Mouse (Mus musculus) kidney, adult 2 months (tissue): Measurements from ENCODE around the gene Rhobtb1. TPM values are rescaled to one million over a fixed set of nuclear protein-coding genes. Genes with fewer than 3 reads are reported as not detected.
A peak's percentile ranks its signal among the peaks of the same experiment; 100 is the strongest.

Experiments
- DNase-seq: peaks from one replicate; pipeline ENCODE4 v3.0.0; 2021
- H3K27ac ChIP-seq: fragments of 200-500 bp; 2 replicates; pipeline ENCODE4 v1.5.1; 2012; ENCODE audit warnings: low read depth, low read length, control low read depth, inconsistent platforms; ENCODE audit not compliant: insufficient read depth
- H3K27me3 ChIP-seq: fragments of 200-500 bp; replicated peaks from 2 replicates; pipeline ENCODE4 v1.6.1; 2012; ENCODE audit warnings: mild to moderate bottlenecking, moderate library complexity, low read length, inconsistent platforms; ENCODE audit not compliant: control insufficient read depth, insufficient read depth
- H3K36me3 ChIP-seq: fragments of 200-500 bp; 2 replicates; pipeline ENCODE4 v1.6.1; 2012; ENCODE audit warnings: mild to moderate bottlenecking, moderate library complexity, low read length, inconsistent platforms; ENCODE audit not compliant: control insufficient read depth, insufficient read depth
- H3K4me1 ChIP-seq: fragments of 200-500 bp; 2 replicates; pipeline ENCODE4 v1.6.1; 2011; ENCODE audit warnings: low read length; ENCODE audit not compliant: control insufficient read depth, insufficient read depth
- H3K4me3 ChIP-seq: fragments of 200-500 bp; 2 replicates; pipeline ENCODE4 v1.5.1; 2011; ENCODE audit warnings: mild to moderate bottlenecking, low read depth, low read length, control low read depth; ENCODE audit not compliant: insufficient read depth
- CTCF ChIP-seq: fragments of 200-500 bp; conservative IDR thresholded peaks from 2 replicates; pipeline ENCODE4 v1.5.1; 2011; ENCODE audit warnings: low read depth, mild to moderate bottlenecking, control low read depth, low read length, moderate library complexity, mixed read lengths; ENCODE audit not compliant: insufficient read depth, insufficient read length
- POLR2A ChIP-seq: fragments of 200-500 bp; IDR thresholded peaks from one replicate; pipeline ENCODE4 v1.6.1; 2011; ENCODE audit warnings: low read depth, low read length, control low read depth
- WGBS: fragments of 180-500 bp; shearing (Covaris S2); methylation state at CpG from one replicate; pipeline ENCODE4 v1.1.7; 2018; 5-methylcytosine and 5-hydroxymethylcytosine counted together
- polyA plus RNA-seq: library from polyadenylated mRNA; depleted of rRNA; stranded (reverse); fragments of >200 nt; gene quantifications from 2 replicates; pipeline ENCODE4 v1.2.3, GENCODE M21; 2012

Rhobtb1 gene
- polyA plus RNA-seq, 1 experiment = 20.6 TPM

DNA sequence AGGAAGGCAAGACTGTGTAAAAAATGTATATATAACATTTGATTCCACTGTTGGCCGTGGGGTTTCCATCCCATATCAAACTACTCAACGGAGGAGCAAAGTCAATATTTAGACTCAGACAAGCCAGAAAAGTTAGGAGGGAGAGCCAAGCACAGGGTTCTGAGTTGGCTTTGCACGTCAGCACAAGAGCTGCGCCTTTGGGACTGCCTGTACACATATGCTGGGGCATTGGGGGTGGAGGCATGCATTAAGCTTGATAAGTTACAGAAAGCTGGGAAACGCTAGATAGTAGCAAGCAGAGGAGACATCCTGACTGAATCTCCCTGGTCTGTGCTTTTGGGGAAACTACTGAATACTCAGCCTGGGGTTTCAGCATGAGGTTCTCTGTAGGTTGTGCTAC is 62.8 kb downstream of the Rhobtb1 start:
- peak overlapping the region; percentile 93; the same call in 1 of the 2 replicates for H3K27ac ChIP-seq
- H3K4me3 ChIP-seq = peak overlapping the region; percentile 81
- H3K27me3 ChIP-seq = no peaks in the 10 kb centered on the region
- 26% methylated on average over 5 of the region's 5 CpGs for WGBS
- no peak for TF ChIP-seq POLR2A
- TF ChIP-seq CTCF = no peak
- no peak for DNase-seq
- peaks cover 27% of the 10 kb centered on the region for H3K4me1 ChIP-seq
- H3K36me3 ChIP-seq = no peaks in the 10 kb centered on the region

DNA sequence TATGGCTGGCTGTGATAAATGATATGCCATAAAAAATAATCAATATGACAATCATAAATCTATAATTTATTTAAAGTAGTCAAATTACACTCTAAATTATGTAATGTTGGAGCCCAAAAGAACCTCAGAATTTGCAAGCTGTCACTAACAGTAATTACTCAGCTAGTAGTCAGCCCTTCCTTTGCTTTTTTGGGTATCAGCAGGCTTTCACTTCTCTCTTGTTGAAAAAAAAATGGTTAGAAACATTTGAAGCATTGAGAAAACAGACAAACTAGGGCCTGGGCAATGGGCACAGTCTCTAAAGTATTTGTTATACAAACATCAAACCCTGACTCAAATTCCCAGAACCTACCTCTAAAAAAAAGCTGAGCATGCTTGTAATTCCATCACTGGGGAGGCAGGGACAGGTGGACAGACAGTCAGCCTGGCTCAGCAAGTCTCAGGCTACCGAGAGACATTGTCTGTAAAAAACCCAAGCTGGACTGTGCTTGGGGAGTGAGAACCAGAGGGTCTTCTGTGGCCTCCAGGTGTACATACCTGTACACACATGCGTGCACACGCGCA is 66.0 kb downstream of the Rhobtb1 start:
- H3K27me3 ChIP-seq = no peaks in the 10 kb centered on the region
- TF ChIP-seq CTCF (no peak), POLR2A (no peak)
- H3K4me3 ChIP-seq = no peak overlapping the region
- no peaks in the 10 kb centered on the region for H3K36me3 ChIP-seq
- 88% methylated on average over 4 of the region's 4 CpGs for WGBS
- peak; percentile 53 for DNase-seq
- peak overlapping the region; percentile 88 for H3K27ac ChIP-seq
- peaks cover 30% of the 10 kb centered on the region for H3K4me1 ChIP-seq

DNA sequence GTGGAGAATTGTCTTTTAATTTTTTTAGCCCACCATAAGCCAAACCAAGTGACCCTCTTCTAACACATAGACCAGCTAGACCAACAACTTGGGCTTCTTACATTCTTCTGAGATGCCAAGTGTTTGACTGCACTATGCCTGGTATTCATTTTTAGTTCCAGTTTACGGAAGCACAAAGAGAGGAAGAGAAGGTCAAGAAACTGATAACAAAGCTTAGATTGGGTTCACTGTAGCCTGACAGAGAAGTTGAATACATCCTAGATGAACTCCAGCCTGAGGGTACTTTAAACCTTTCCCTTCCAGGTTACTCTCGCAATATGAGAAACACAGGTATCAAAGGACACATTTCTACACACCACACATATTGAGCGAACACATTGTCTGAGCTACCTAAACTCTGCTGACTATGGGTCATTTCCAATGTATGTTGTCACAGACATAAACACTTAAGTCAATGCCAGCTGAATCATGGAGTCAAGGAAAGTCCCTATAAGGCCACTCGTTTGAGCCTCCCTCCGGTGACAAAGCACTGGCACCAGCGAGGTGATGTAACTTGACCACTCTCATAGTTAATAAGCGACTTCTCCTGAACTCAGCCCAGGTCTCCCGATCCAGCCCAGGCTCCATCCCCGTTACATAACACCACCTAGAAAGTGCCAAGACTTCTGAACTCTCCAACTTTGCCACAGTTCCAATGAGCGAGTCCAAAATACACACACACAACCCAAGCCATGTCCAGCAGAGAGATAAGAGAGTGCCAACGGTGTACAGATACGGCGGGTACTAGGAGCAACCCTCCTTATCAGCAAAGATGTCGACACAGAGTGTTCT is 67.4 kb downstream of the Rhobtb1 start:
- no peak overlapping the region for H3K4me3 ChIP-seq
- H3K27me3 ChIP-seq = no peaks in the 10 kb centered on the region
- WGBS = 45% methylated on average over 14 of the region's 14 CpGs
- peaks cover 29% of the 10 kb centered on the region for H3K4me1 ChIP-seq
- TF ChIP-seq CTCF (no peak), POLR2A (no peak)
- H3K36me3 ChIP-seq = no peaks in the 10 kb centered on the region
- H3K27ac ChIP-seq = peak overlapping the region; percentile 97
- DNase-seq = peak; percentile 95

DNA sequence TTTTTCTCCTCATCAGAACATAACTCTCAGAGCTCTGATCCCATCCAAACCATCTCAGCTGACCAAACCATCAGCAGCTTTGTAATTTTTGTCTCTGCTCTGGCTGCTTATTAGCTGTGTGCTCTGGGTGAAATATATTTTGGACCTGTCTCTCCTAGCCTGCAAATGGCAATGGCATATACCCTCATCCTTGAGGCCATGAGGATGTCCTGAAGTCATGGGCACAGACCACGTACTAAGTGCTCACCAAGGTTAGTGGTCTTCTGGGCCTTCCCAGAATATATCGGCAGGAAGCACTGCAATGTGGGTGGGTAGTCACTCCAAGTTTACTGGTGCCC is 68.0 kb downstream of the Rhobtb1 start:
- TF ChIP-seq POLR2A (no peak), CTCF (no peak)
- Histone ChIP-seq H3K27me3 (no peaks in the 10 kb centered on the region), H3K4me1 (peaks cover 23% of the 10 kb centered on the region), H3K27ac (peak overlapping the region; percentile 97), H3K4me3 (no peak overlapping the region), H3K36me3 (no peaks in the 10 kb centered on the region)
- DNase-seq = no peak
- 80% methylated on average over 2 of the region's 2 CpGs for WGBS

DNA sequence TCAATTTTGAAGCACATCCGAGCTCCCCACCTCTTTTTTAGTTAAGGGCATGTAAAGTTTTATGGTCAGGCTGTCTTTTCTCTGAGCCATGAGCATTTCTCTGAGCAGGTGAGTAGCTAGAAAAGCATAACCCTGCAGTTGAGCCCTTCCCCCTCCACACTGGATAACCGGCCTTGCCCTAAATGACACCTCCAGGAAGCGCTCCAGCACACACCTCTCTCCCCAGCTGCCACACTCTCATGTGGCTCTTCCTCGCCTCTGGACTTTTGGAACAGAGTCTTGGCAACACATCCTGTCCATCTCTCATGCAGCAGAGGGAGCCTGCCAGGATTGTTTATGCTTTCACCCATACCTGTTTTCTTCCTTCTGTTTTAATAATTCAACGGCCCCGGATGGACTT is 69.1 kb downstream of the Rhobtb1 start:
- DNase-seq = peak; percentile 91
- Histone ChIP-seq H3K27me3 (no peaks in the 10 kb centered on the region), H3K4me3 (no peak overlapping the region), H3K36me3 (no peaks in the 10 kb centered on the region), H3K27ac (peak overlapping the region; percentile 97), H3K4me1 (peaks cover 23% of the 10 kb centered on the region)
- TF ChIP-seq CTCF = 0 out of 2 replicates have a peak, but pooled peaks have one; percentile 17
- no peak for TF ChIP-seq POLR2A
- WGBS = 36% methylated on average over 6 of the region's 6 CpGs

DNA sequence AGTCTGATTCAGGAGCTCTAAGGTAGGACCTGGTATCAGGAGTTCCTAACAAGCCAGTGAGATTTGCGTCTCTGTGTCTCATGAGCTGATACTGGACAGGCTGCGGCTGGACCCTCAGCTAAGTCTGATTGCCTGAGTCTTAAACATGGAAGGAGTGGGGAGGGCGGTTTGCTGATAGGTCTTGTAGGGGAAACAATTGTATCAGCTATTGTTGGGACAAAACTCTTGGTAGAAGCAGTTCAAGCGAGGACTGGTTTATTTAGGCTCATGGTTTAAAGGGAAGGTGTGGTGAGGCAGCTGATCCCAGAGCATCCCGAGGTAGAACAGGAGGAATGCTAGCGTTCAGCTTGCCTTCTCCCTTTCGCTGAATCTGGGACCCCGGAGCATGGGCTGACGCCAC is 69.9 kb downstream of the Rhobtb1 start:
- 94% methylated on average over 9 of the region's 9 CpGs for WGBS
- no peak for DNase-seq
- H3K4me3 ChIP-seq = no peak overlapping the region
- TF ChIP-seq CTCF = no peak
- no peak for TF ChIP-seq POLR2A
- no peaks in the 10 kb centered on the region for H3K36me3 ChIP-seq
- H3K27ac ChIP-seq = no peak overlapping the region
- no peaks in the 10 kb centered on the region for H3K27me3 ChIP-seq
- peaks cover 23% of the 10 kb centered on the region for H3K4me1 ChIP-seq

DNA sequence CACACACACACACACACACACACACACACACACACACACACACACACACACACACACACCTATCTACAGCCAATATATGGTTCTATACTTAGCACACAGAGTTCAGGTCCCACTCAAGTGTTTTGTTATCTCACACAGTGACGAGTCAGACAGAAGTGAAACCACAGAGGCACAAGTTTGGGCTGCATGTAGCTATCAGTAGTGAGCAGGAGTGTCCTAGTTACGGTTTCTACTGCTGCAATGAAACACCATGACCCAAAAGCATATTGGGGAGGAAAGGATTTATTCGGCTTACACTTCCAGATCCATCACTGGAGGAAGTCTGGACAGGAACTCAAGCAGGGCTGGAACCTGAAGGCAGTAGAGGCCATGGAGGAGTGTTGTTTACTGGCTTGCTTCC is 70.7 kb downstream of the Rhobtb1 start:
- Histone ChIP-seq H3K27me3 (no peaks in the 10 kb centered on the region), H3K36me3 (no peaks in the 10 kb centered on the region), H3K4me3 (no peak overlapping the region), H3K27ac (no peak overlapping the region), H3K4me1 (peaks cover 23% of the 10 kb centered on the region)
- WGBS = 71% methylated on average over 3 of the region's 3 CpGs
- TF ChIP-seq POLR2A (no peak), CTCF (no peak)
- no peak for DNase-seq
